Mouse (Mus musculus) heart, embryonic 12.5 days (tissue): ENCODE measurements around the gene Olfr65. TPM values are rescaled to one million over a fixed set of nuclear protein-coding genes. Genes with fewer than 3 reads are reported as not detected.

ENCODE experiments used
- ATAC-seq: fragments of 200-750 bp; cut with Nextera tagmentation; 2 replicates; pipeline ENCODE4 v1.8.0; 2017; ENCODE audit warnings: moderate TSS enrichment, moderate library complexity; ENCODE audit not compliant: insufficient number of reproducible peaks, low FRiP score
- H3K27ac ChIP-seq: fragments of 300-500 bp; sonication (generic); 2 replicates; pipeline ENCODE4 v1.5.1; 2016; ENCODE audit warnings: mild to moderate bottlenecking, moderate library complexity; ENCODE audit not compliant: poor library complexity, severe bottlenecking
- H3K27me3 ChIP-seq: fragments of 300-500 bp; sonication (generic); replicated peaks from 2 replicates; pipeline ENCODE4 v1.6.1; 2016; ENCODE audit warnings: mild to moderate bottlenecking, moderate library complexity
- H3K36me3 ChIP-seq: fragments of 300-500 bp; sonication (generic); 2 replicates; pipeline ENCODE4 v1.6.1; 2016; ENCODE audit warnings: mild to moderate bottlenecking, moderate library complexity
- H3K4me1 ChIP-seq: fragments of 300-500 bp; sonication (generic); replicated peaks from 2 replicates; pipeline ENCODE4 v1.6.1; 2016; ENCODE audit warnings: mild to moderate bottlenecking
- H3K4me2 ChIP-seq: fragments of 300-500 bp; sonication (generic); 2 replicates; pipeline ENCODE4 v1.6.1; 2016; ENCODE audit warnings: mild to moderate bottlenecking, moderate library complexity
- H3K4me3 ChIP-seq: fragments of 300-500 bp; sonication (generic); 2 replicates; pipeline ENCODE4 v1.5.1; 2016; ENCODE audit warnings: mild to moderate bottlenecking
- H3K9ac ChIP-seq: fragments of 300-500 bp; sonication (generic); 2 replicates; pipeline ENCODE4 v1.6.1; 2016; ENCODE audit warnings: mild to moderate bottlenecking, moderate library complexity
- H3K9me3 ChIP-seq: fragments of 300-500 bp; sonication (generic); replicated peaks from 2 replicates; pipeline ENCODE4 v1.6.1; 2016; ENCODE audit warnings: mild to moderate bottlenecking, moderate library complexity
- whole genome bisulfite sequencing: fragments of 180-500 bp; shearing (Covaris S2); methylation state at CpG from one replicate; pipeline ENCODE4 v1.1.7; 2016; 5-methylcytosine and 5-hydroxymethylcytosine counted together
- polyA plus RNA-seq: library from polyadenylated mRNA; unstranded; fragments of >200 nt; fragmentation: Nextera tagmentation; extraction: Ambion mirVana; gene quantifications from 2 replicates; pipeline ENCODE4 v1.2.1, GENCODE M21; 2016

Olfr65 gene
- polyA plus RNA-seq, 1 experiment from 2014 or later = not detected

GRCm38 (mm10) chr7:103910047-103910446 is 6.8 kb downstream of the Olfr65 start:
- Histone ChIP-seq H3K27me3 (peaks cover 7% of the 10 kb centered on the region; the same call in 1 of the 2 replicates), H3K4me1 (peaks cover 14% of the 10 kb centered on the region), H3K4me3 (no peak overlapping the region), H3K4me2 (no peak overlapping the region), H3K27ac (no peak overlapping the region), H3K9ac (no peak overlapping the region), H3K36me3 (no peaks in the 10 kb centered on the region), H3K9me3 (no peaks in the 10 kb centered on the region)
- ATAC-seq = peak; percentile 91
- WGBS = 4% methylated on average over 3 of the region's 3 CpGs

DNA sequence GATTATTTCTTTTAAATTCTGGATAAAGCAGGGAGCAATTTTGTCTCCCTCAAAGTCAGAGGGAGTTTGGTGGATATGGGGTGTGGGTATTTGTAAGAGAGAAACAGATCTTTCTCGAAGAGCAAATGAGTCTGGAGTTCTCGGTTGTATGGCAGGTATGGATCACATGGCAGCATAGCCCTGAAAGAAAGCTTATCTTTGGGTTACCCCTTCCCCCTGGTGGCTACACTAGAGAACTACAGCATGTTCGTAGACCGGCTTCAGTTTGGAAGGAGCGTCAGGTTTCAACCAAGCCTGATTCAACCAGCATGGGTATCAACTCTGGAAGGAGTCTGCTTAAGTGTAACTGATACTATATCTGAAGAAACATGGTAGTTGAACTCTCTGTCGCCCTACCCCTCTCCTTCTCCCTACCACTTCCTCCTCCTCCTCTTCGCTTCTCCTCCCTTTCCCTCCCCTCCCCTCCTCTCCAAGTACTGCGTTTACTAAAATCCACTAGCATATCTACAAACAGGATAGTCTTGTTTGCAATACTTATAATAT is 9.8 kb downstream of the Olfr65 start:
- Histone ChIP-seq H3K9ac (no peak overlapping the region), H3K9me3 (no peaks in the 10 kb centered on the region)
- WGBS = 49% methylated on average over 8 of the region's 8 CpGs

GRCm38 (mm10) chr7:103915338-103915737 is 12.1 kb downstream of the Olfr65 start:
- no peaks in the 10 kb centered on the region for H3K9me3 ChIP-seq
- H3K4me1 ChIP-seq = peaks cover 5% of the 10 kb centered on the region; the same call in 1 of the 2 replicates
- H3K4me2 ChIP-seq = no peak overlapping the region
- no peaks in the 10 kb centered on the region for H3K36me3 ChIP-seq
- H3K9ac ChIP-seq = no peak overlapping the region
- H3K27ac ChIP-seq = no peak overlapping the region
- H3K4me3 ChIP-seq = no peak overlapping the region
- peak; percentile 82 for ATAC-seq
- peaks cover 2% of the 10 kb centered on the region; the same call in 1 of the 2 replicates for H3K27me3 ChIP-seq

More for the DNA sequence above, 9.8 kb downstream of the Olfr65 start:
- no peaks in the 10 kb centered on the region for H3K36me3 ChIP-seq
- H3K27me3 ChIP-seq = peaks cover 2% of the 10 kb centered on the region; the same call in 1 of the 2 replicates
- H3K4me2 ChIP-seq = no peak overlapping the region
- no peak overlapping the region for H3K4me3 ChIP-seq
- H3K27ac ChIP-seq = no peak overlapping the region
- ATAC-seq = peak; percentile 56; the same call in 1 of the 2 replicates
- H3K4me1 ChIP-seq = peaks cover 14% of the 10 kb centered on the region

DNA sequence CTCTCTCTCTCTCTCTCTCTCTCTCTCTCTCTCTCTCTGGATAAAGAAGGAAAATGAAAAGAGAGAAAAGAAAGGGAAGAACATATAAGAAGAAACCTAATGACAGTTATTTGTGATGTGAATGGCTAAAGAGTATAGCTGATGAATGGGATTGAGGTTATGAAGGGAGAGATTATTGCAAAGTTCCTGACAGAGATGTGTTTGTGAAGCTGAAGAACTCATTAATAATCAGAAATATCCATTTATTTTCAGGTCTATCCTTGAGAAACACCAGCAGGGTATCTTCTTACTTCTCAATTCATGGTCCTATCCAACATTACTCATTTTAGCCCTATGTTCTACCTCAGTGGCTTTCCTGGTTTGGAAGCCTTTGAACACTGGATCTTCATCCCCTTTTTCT is 25.2 kb downstream of the Olfr65 start, which contains the start of gene Olfr631:
TSS of gene Olfr631 (plus strand) at position 301 of the 400 bp plus-strand sequence.
- Histone ChIP-seq H3K27ac (no peak within 1 kb of the TSS), H3K4me1 (no peaks in the 10 kb centered on the region), H3K9me3 (no peaks in the 10 kb centered on the region), H3K9ac (no peak within 1 kb of the TSS), H3K4me3 (no peak within 1 kb of the TSS), H3K4me2 (no peak within 1 kb of the TSS), H3K36me3 (no peaks in the 10 kb centered on the region), H3K27me3 (no peaks in the 10 kb centered on the region)
- no peak for ATAC-seq

- no peaks in the 10 kb centered on the region for H3K4me1 ChIP-seq
- no peak within 1 kb of the TSS for H3K9ac ChIP-seq
- H3K27me3 ChIP-seq = no peaks in the 10 kb centered on the region
- no peak within 1 kb of the TSS for H3K4me3 ChIP-seq
- no peaks in the 10 kb centered on the region for H3K9me3 ChIP-seq
- no peak for ATAC-seq
- H3K36me3 ChIP-seq = no peaks in the 10 kb centered on the region
- WGBS = 50% methylated on average over 2 of the region's 2 CpGs
- no peak within 1 kb of the TSS for H3K4me2 ChIP-seq
- no peak within 1 kb of the TSS for H3K27ac ChIP-seq
Observed at GRCm38 (mm10) chr7:103934264-103934663, 31.0 kb downstream of the Olfr65 start, which contains the start of gene Olfr632. TSS of gene Olfr632 (plus strand) at chr7:103934347.

DNA sequence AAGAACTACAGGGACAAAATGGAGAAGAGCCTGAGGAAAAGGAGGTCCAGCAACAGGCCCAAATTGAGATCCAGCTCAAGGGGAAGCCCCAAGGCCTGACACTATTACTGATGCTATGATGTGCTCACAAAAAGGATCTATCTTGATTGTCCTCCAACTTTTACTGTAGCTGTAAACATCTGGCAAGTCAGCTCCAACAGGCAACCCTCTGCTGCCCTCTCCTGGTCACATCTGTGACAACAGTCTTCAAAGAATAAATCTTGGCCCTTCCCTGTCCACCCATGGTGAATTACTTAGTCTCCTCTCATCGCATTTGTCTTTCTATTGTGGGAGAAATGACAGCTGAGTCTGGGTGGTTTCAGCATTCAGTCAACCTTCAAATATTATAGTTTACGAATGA is 39.4 kb downstream of the Olfr65 start:
- 27% methylated on average over 2 of the region's 2 CpGs for whole genome bisulfite sequencing
- Histone ChIP-seq H3K4me3 (no peak overlapping the region), H3K9me3 (no peaks in the 10 kb centered on the region), H3K27me3 (no peaks in the 10 kb centered on the region), H3K4me1 (no peaks in the 10 kb centered on the region), H3K9ac (no peak overlapping the region), H3K27ac (no peak overlapping the region), H3K4me2 (no peak overlapping the region), H3K36me3 (no peaks in the 10 kb centered on the region)
- ATAC-seq = peak; percentile 36; the same call in 1 of the 2 replicates

DNA sequence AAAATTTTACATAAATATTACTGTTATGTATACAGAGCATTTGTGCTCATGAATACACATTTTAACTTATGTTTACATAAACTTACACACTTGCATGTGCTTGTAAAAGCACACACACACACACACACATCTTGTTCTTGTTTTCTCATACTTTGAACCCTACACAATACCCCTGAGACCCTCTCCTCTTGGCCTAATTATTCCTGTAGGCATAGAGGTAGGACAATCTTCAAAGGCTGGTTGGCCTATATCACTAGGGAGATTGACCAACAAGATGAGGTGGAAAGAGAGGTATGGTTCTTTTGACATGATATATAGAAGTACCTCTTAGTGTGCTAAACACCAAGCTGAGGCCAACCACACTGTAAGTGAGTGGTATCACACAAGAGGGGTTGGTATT is 40.9 kb downstream of the Olfr65 start, which contains the start of gene Olfr633:
TSS of gene Olfr633 (plus strand) at position 301 of the 400 bp plus-strand sequence.
- no peak within 1 kb of the TSS for H3K4me3 ChIP-seq
- no peaks in the 10 kb centered on the region for H3K9me3 ChIP-seq
- H3K9ac ChIP-seq = no peak within 1 kb of the TSS
- no peak within 1 kb of the TSS for H3K27ac ChIP-seq
- no peaks in the 10 kb centered on the region for H3K4me1 ChIP-seq
- H3K4me2 ChIP-seq = no peak within 1 kb of the TSS
- ATAC-seq = no peak
- H3K36me3 ChIP-seq = no peaks in the 10 kb centered on the region
- no peaks in the 10 kb centered on the region for H3K27me3 ChIP-seq

Other genes with a start within 250 kb of the Olfr65 start
- gene Olfr623, start 239.8 kb upstream of the Olfr65 start, polyA plus RNA-seq = not detected in 2 replicates
- 0.03 and 0.04 TPM in 2 replicates for gene Olfr624, start 232.3 kb upstream of the Olfr65 start, polyA plus RNA-seq
- not detected in 2 replicates for gene Olfr625-ps1, start 220.8 kb upstream of the Olfr65 start, polyA plus RNA-seq
- not detected in 2 replicates for gene Olfr243, start 188.8 kb upstream of the Olfr65 start, polyA plus RNA-seq
- gene Olfr628, start 173.1 kb upstream of the Olfr65 start, polyA plus RNA-seq = not detected in 2 replicates
- 0.08 TPM in 1 of 2 replicates, not detected in the other for gene Olfr629, start 158.5 kb upstream of the Olfr65 start, polyA plus RNA-seq
- not detected in 2 replicates for gene Olfr630, start 146.2 kb upstream of the Olfr65 start, polyA plus RNA-seq
- gene Olfr69, start 131.9 kb upstream of the Olfr65 start, polyA plus RNA-seq = not detected in 2 replicates
- gene Olfr68, start 123.8 kb upstream of the Olfr65 start, polyA plus RNA-seq = not detected in 2 replicates
- not detected in 2 replicates for gene Olfr67, start 111.7 kb upstream of the Olfr65 start, polyA plus RNA-seq
- 3,072 and 3,403 TPM in 2 replicates for gene Hbb-bt, start 89.5 kb upstream of the Olfr65 start, polyA plus RNA-seq
- gene Hbb-bs, start 75.4 kb upstream of the Olfr65 start, polyA plus RNA-seq = 2,689 and 3,022 TPM in 2 replicates
- 0.50 and 0.56 TPM in 2 replicates for gene Hbb-bh2, start 63.0 kb upstream of the Olfr65 start, polyA plus RNA-seq
- 2,015 and 2,280 TPM in 2 replicates for gene Hbb-bh1, start 60.3 kb upstream of the Olfr65 start, polyA plus RNA-seq
- 31,254 and 35,001 TPM in 2 replicates for gene Hbb-y, start 50.3 kb upstream of the Olfr65 start, polyA plus RNA-seq
- not detected in 2 replicates for gene Olfr66, start 17.2 kb upstream of the Olfr65 start, polyA plus RNA-seq
- gene Olfr64, start 9.0 kb upstream of the Olfr65 start, polyA plus RNA-seq = not detected in 2 replicates
- gene Olfr631, start 25.3 kb downstream of the Olfr65 start, polyA plus RNA-seq = not detected in 2 replicates
- gene Olfr632, start 30.9 kb downstream of the Olfr65 start, polyA plus RNA-seq = not detected in 2 replicates
- not detected in 2 replicates for gene Olfr633, start 41.0 kb downstream of the Olfr65 start, polyA plus RNA-seq
- not detected in 2 replicates for gene Olfr635, start 67.7 kb downstream of the Olfr65 start, polyA plus RNA-seq
- 0.18 TPM in 1 of 2 replicates, not detected in the other for gene Olfr638, start 95.3 kb downstream of the Olfr65 start, polyA plus RNA-seq
- 0.03 and 0.04 TPM in 2 replicates for gene Olfr639, start 113.8 kb downstream of the Olfr65 start, polyA plus RNA-seq
- gene Olfr640, start 122.1 kb downstream of the Olfr65 start, polyA plus RNA-seq = not detected in 2 replicates
- gene Olfr641, start 132.0 kb downstream of the Olfr65 start, polyA plus RNA-seq = not detected in 2 replicates
- not detected in 2 replicates for gene Olfr642, start 149.2 kb downstream of the Olfr65 start, polyA plus RNA-seq
- not detected in 2 replicates for gene 4930516K23Rik, start 158.0 kb downstream of the Olfr65 start, polyA plus RNA-seq
- not detected in 2 replicates for gene Olfr644, start 168.4 kb downstream of the Olfr65 start, polyA plus RNA-seq
- not detected in 2 replicates for gene Olfr645, start 182.0 kb downstream of the Olfr65 start, polyA plus RNA-seq
- gene Olfr646, start 201.4 kb downstream of the Olfr65 start, polyA plus RNA-seq = not detected in 2 replicates
- gene Ubqln5, start 226.3 kb downstream of the Olfr65 start, polyA plus RNA-seq = not detected in 2 replicates
- gene Olfr643, start 233.9 kb downstream of the Olfr65 start, polyA plus RNA-seq = not detected in 2 replicates
- not detected in 2 replicates for gene Ubqln3, start 239.8 kb downstream of the Olfr65 start, polyA plus RNA-seq
- gene Ubqlnl, start 247.1 kb downstream of the Olfr65 start, polyA plus RNA-seq = not detected in 2 replicates